Mouse (Mus musculus) v-Abl transformed pro-B cells (cell line): Measurements from ENCODE around the gene Coa3.

Experiments used
- in situ Hi-C, 2 experiments: fragments of 400-800 bp; cut with MboI; formaldehyde crosslinking; loops; one replicate each; pipeline ENCODE4 v1.15.1; 2025; ENCODE audit not compliant: unreplicated experiment in 2 of 2

The Coa3 gene

DNA sequence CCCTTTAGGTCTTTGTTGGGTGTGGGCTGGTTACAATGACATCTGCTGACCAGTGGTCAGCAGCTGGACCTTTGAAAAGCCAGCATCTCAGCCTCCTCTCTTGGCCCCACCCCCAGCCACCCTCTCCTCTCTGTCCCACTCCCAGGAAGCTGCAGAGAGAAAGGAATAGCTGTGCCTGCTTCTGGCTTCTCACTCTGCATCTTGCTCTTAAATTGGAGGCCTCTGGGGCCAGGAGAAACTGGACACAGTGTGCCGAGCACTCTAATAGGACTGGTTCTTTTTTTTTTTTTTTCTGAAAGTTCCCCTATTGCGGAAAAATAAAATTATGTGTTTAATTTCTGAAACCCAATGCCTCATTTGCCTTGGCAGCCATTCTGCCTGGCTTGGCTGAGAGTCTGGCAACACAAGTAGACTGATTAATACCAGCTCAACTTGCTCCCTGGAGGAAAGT, 48.8 kb downstream of the Coa3 start:
- in situ Hi-C loops, result no loop called here

DNA sequence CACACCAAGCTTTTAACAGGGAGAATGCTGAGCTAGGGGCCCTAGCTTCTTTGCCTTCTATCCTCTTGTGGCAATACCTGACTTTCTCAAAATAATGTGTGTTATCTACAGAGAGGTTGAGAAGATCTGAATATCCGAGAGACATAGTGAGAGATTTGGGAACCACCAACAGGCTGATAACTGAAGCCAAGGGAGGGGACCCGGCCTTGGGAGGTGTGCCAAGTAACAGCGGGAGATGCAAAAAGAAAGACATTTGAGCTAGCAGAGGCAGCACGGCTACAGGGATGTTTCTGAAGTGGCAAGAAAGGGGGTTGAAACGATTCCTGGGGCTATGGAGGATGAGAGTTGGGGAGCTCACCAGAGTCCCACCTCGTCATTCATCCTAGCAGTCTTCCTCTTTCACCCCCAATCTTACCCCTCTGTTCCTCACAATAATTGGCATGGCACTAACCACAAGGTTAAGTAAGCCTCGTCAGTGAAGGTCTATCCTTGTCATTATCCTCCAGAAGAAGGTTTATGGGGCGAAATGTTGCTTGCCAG, 49.5 kb downstream of the Coa3 start:
- in situ Hi-C loops, result no loop called here
